Mouse (Mus musculus): ENCODE measurements around the gene Zswim1.

The Zswim1 gene
- long read RNA-seq, experiment 1, transcript Zswim1-201 (2 exons, 2,705 nt): major isoform, 21 of 24 reads
- long read RNA-seq, experiment 1, partial matches to known transcripts: 0 of 24 reads
- long read RNA-seq, experiment 1, other reads (novel, unspliced or antisense): 3 of 24 reads
- long read RNA-seq, experiment 2, transcript Zswim1-201 (2 exons, 2,705 nt): major isoform, 13 of 14 reads
- long read RNA-seq, experiment 2, partial matches to known transcripts: 0 of 14 reads
- long read RNA-seq, experiment 2, other reads (novel, unspliced or antisense): 1 of 14 reads

DNA sequence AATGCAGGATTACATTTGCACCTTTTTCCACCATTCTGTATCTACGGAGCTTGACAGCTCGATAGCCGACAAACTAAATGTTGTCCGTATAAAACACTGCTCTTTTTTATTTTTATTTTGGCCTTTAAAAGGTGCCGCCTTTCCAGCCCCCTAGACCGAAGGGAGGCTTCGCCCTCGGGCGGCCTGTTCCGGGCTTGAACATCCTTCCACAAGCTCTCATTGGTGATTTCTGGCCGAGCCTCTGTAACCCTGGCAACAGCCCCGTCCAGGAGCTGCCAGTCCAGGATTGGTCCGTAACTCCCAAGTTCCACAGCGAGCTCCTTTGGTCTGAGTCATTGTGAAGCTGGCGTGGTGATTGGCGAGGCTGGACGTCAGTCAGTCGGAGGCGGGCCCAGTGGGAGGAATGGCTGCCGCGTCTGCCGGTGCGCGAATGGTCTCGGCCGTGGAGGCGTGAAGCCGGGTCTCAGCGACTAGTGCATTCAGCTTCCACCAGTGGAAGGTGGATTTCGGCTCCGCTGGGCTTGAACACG, at the start of gene Zswim1:
Gene Zswim1, plus strand, starts transcription at position 51 of the 530 bp plus-strand sequence.
- intact Hi-C loops (cut with DNase I): no loop called here

- intact Hi-C loops (cut with DNase I): no loop called here
Observed at GRCm38 (mm10) chr2:164773229-164773988, 49.1 kb upstream of the Zswim1 start.

- intact Hi-C loops (cut with DNase I): no loop called here
Observed at GRCm38 (mm10) chr2:164773989-164774364, 48.5 kb upstream of the Zswim1 start.

DNA sequence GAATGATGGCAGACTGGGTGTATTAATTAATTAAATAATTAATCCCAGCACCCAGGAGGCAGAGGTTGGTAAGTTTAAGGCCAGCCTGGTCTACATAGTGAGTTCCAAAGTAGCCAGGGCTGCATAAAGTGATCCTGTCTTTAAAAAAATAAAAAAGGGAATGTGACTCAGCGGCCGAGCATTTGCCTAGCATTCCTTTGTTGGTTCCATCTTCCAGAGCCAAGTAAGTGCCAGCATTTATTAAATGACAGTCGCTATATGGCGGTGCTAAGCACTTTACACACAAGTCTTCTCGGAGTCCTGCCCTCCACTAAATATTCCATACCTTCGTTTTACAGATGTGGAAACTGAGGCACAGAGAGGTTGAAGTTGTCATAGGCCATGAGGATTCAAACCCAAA, 46.4 kb upstream of the Zswim1 start:
- intact Hi-C loops (cut with DNase I): no loop called here

DNA sequence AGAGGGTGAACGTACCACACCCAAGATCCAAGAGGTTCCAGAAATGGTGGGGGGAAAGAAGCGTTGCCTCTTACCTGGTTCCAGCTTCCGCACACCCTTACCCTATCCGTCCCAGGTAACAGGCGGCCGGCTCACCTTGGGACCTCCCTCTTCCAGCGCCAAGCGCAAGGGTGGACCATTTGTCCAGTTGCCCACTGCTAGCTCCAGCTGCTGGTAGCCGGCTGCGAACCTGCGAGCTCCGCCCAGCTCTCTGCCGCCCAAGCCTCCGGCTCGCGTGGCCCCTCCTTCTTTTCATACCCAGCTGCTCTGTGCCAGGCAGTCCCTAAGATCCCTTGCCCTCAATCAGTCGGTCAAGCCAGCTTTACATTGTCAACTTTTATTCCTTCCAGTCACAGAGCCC, 45.7 kb upstream of the Zswim1 start:
- intact Hi-C loops (cut with DNase I): no loop called here

DNA sequence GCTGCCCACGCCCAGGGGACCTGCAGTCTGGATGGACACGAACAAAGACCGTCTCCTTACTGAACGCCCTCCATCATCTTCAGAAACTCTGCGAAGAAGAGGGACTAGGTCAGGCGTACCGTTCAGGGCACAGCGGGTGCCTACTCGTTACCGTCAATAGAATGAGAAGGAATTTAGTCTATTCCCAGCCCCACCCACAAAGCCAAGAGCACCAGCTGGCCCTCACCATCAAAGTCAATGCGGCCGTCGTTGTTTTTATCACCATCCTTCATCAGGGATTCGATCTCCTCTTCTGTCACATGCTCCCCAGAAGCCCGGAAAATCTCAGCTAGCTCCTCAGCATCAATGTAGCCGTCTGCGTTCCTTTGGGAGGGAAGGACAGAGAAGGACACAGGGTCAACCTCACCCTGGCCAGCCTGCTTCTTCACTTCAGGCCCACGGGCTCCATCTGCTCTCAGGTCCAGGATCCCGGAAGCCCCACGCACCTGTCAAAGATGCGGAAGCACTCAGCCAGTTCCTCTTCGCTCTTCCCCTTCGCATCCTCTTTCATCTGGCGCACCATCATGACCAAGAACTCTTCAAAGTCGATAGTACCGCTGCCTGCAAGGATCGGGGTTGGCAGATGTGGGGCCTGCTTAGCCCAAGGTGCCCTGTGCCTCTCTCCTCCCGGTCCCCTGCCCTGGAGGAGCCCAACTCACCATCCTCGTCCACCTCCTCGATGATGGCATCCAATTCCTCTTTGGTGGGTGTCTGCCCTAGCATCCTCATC, 45.1 kb upstream of the Zswim1 start:
- intact Hi-C loops (cut with DNase I): no loop called here

DNA sequence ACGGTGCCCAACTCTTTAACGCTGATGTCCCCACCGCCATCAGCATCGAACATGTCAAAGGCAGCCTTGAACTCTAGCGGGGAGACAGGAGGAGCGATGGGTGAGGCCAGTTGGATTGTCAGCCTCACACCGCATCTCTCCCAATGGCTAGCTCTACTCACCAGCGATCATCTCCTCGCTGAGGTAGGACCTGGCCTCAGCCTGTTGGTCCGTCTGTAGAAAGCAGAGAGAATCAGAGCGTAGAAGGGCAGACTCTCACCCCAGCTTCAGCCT, 44.5 kb upstream of the Zswim1 start:
- intact Hi-C loops (cut with DNase I): no loop called here

- intact Hi-C loops (cut with DNase I): no loop called here
Observed at GRCm38 (mm10) chr2:164778809-164779208, 43.7 kb upstream of the Zswim1 start.

DNA sequence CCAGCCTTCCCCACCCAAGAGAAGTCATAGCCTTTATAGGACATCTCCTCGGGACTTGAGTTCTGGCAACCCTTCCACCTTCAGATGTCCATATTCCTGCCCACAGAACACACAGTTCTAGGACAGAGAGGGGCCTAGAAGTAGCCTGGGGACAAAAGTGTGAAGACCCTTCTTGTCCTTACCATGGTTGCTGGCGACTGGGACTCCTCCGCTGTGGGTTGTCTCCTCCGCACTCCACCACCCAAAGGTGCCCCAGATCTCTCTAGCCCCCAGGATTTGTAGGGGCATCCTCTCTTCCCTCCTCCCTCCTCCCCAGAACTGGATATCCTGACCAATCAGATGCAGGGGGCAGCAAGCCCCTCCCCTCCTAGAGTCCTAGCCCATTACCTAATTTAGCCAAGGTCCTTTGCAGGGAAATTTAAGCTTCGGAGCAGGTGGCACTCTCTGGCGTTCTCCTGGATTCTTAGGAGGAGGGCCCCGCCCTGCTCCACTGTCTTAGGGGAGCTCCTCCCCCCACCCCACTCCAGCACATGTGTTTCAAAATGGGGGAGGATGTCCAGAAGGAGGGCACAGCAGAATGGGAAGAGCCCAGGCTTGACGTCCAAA, 42.9 kb upstream of the Zswim1 start, which contains the start of gene Tnnc2:
Gene Tnnc2, minus strand, starts transcription at position 487 of the 606 bp plus-strand sequence.
- intact Hi-C loops (cut with DNase I): no loop called here

GRCm38 (mm10) chr2:164781876-164782275, 40.6 kb upstream of the Zswim1 start:
- intact Hi-C loops (cut with DNase I): no loop called here

DNA sequence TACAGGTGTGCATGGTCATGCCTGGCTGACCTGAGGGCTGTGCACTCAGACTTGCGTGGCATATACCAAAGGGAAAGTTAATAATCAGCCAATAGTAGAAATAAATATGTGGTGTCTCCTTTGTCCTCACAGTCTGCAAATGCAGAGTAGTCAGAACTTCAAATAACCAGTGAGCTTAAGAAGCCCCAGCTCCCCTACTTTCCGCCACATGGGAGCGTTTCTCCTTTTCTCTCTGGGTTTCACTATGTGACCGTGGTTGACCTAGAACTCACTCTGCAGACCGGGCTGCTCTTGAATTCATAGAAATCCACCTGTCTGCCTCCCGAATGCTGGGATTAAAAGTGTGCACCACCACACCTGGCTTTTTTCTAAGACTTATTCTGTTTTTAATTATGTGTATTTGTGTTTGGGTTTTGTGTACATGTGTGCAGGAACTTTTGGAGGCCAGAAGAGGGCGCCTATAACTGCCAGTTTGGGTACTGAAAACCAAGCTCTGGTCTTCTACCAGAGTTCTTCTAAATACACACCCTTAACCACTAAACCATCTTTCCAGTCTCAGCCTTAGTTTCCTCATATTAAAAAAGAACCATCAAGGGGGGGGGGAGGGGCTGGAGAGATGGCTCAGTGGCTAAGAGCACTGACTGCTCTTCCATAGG, 38.4 kb upstream of the Zswim1 start:
- intact Hi-C loops (cut with DNase I): no loop called here

DNA sequence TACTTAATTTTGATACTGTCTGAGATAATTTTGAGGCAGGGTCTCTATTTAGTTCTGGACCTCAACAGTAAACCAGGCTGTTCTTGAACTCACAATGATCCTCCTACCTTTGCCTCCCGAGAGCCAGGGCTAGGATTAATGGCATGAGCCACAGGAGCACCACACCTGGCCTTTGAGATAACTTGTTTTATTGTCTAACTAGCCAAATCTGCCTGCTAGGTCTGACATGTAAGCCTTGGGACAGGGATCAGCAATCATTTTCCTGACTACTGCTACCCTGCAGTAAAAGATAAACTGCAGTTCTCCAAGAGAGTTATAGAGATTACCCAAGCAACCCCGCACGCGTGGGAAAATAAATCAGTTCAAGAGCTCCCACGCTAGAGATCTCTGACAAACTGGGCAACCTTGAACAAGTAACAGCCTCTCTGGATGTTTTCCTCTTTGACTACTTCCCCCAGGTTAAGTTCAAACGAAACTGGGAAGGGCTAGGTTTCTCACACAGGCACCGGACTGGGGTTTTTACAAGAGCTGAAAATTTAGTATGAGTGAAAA, 37.5 kb upstream of the Zswim1 start:
- intact Hi-C loops (cut with DNase I): loop anchor here (5.0 kb wide), 1 partner anchor 38 kb away; the partner anchor contains the start of genes Dnttip1 and Wfdc3

DNA sequence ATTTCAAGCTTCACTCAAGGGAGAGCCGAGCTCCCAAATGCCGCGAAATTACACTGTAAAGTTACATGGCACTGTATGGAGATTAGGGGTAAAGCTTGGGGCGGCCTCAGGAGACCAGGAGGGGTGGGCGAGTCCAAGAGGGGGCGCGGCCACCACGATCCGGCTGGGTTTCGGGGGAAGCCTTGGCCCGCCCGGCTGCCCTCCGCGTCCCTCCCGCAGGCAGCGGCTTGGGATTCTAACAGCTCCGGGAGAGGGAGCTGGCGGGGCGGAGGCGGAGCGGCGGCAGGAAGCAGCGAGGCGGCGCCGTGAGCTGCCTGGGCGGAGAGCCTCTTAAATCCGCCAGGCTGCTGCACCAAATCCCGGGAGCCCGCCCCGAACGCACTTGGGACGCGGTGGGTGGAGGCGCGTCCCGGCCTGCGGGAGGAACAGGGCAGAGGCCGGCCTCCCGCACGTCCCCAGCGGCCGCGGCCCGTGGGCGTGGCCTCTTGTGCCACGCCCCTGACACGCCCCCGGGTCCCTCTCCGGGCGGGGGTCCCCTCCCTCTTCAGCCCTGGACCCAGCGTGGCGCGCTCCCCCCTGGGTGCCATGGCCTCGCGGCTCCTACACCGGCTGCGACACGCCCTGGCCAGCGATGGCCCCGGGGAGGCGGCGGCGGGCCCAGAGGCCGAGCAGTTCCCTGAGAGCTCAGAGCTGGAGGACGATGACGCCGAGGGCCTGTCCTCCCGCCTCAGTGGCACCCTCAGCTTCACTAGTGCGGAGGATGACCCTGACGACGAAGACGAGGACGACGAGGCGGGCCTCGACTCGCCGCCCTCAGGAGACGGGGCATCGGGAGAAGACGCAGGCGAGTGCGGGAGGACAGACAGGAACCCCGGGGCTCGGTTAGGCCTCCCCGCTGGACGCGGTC, 36.8 kb upstream of the Zswim1 start, which contains the start of gene Snx21:
Gene Snx21, plus strand, starts transcription at position 343 of the 907 bp plus-strand sequence.
- intact Hi-C loops (cut with DNase I): loop anchor here (5.0 kb wide), 1 partner anchor 38 kb away; the partner anchor contains the start of genes Dnttip1 and Wfdc3

DNA sequence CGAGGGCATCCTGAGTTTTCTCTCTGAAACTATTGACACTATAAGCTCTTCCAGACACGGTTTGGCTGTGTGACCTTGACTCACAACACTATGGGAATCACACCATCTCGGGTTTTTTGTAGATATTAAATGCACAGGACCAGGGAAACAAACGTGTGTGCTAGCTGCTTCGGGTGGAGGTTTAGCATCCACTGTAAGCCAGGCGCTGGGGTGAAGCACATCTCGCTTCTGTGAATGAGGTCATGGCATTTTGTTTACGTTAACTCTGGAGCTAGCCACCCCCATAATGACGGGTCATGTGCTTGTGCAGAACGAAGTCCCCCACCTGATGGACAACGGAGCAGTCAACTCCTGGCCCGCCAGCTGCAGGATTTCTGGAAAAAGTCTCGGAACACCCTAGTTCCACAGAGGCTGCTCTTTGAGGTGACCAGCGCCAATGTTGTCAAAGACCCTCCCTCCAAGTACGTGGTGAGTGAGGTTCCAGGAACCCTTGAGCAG, 36.0 kb upstream of the Zswim1 start:
- intact Hi-C loops (cut with DNase I): loop anchor here (5.0 kb wide), 1 partner anchor 39 kb away; the partner anchor contains the start of genes Dnttip1 and Wfdc3

GRCm38 (mm10) chr2:164787032-164787431, 35.5 kb upstream of the Zswim1 start:
- intact Hi-C loops (cut with DNase I): loop anchor here (5.0 kb wide), 1 partner anchor 40 kb away; the partner anchor contains the start of genes Dnttip1 and Wfdc3

- intact Hi-C loops (cut with DNase I): loop anchor here (5.0 kb wide), 1 partner anchor 40 kb away; the partner anchor contains the start of genes Dnttip1 and Wfdc3
Observed at GRCm38 (mm10) chr2:164787779-164788178, 34.7 kb upstream of the Zswim1 start.

GRCm38 (mm10) chr2:164788411-164788810, 34.1 kb upstream of the Zswim1 start:
- intact Hi-C loops (cut with DNase I): loop anchor here (5.0 kb wide), 1 partner anchor 41 kb away; the partner anchor contains the start of genes Dnttip1 and Wfdc3

- intact Hi-C loops (cut with DNase I): no loop called here
Observed at GRCm38 (mm10) chr2:164790451-164790850, 32.0 kb upstream of the Zswim1 start.

- intact Hi-C loops (cut with DNase I): no loop called here
Observed at GRCm38 (mm10) chr2:164791841-164792261, 30.6 kb upstream of the Zswim1 start.
